Mouse (Mus musculus) cortical plate, adult 2 months (tissue): ENCODE measurements around the gene Cntn4.

Experiments used
- CTCF ChIP-seq: fragments of 200-500 bp; IDR thresholded peaks from 2 replicates; pipeline ENCODE4 v1.5.1; 2011; ENCODE audit warnings: mild to moderate bottlenecking, control low read depth, low read length; ENCODE audit not compliant: insufficient read depth; ENCODE audit errors: extremely low read depth
- POLR2A ChIP-seq: fragments of 200-500 bp; IDR thresholded peaks from 2 replicates; pipeline ENCODE4 v1.6.1; 2011; ENCODE audit warnings: mild to moderate bottlenecking, low read length, control low read depth; ENCODE audit not compliant: insufficient read depth; ENCODE audit errors: extremely low read depth

GRCm38 (mm10) chr6:106466267-106467029, 789.0 kb downstream of the Cntn4 start:
- no peak for TF ChIP-seq POLR2A
- no peak for TF ChIP-seq CTCF
